Mouse (Mus musculus): ENCODE data around the gene Ssc5d. TPM values are rescaled to one million over a fixed set of nuclear protein-coding genes. Genes with fewer than 3 reads are reported as not detected.

Ssc5d gene
- polyA plus RNA-seq, 1 experiment, result 0.09 TPM

DNA sequence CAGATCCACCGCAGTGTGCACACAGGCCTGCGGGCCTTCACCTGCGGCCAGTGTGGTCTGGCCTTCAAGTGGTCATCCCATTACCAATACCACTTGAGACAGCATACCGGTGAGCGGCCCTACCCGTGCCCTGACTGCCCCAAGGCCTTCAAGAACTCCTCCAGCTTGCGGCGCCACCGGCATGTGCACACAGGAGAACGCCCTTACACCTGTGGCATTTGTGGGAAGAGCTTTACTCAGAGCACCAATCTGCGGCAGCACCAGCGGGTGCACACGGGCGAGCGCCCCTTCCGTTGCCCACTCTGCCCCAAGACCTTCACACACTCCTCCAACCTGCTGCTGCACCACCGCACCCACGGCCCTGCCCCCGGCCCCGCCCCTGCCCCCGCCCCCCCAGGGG is 6.5 kb upstream of the Ssc5d start:
- H3K4me1 ChIP-seq, result peaks cover 71% of the 10 kb centered on the region
- H3K27me3 ChIP-seq (replicated peaks), result peaks cover 18% of the 10 kb centered on the region
- H3K36me3 ChIP-seq (replicated peaks; ENCODE audit: low read length), result peaks cover 51% of the 10 kb centered on the region
- TF ChIP-seq GATA1 (IDR thresholded peaks at IDR 0.05; ENCODE audit: borderline replicate concordance, low read length) (no peak), FLI1 (IDR thresholded peaks at IDR 0.05; ENCODE audit: low read length) (no peak)
- H3K4me3 ChIP-seq (replicated peaks), result no peak overlapping the region
- peaks cover 5% of the 10 kb centered on the region; the same call in 1 of the 2 replicates for H3K9me3 ChIP-seq

DNA sequence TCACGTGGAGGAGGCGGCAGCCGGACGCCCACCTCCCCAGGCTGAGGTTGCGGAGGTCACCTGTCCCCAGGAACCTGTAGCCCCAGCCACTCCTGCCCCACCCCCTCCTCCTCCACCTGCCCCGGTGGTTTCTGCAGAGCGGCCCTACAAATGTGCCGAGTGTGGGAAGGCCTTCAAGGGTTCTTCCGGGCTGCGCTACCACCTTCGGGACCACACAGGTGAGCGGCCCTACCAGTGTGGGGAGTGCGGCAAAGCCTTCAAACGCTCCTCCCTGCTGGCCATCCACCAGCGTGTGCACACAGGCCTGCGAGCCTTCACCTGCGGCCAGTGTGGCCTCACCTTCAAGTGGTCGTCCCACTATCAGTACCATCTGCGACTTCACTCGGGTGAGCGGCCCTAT is 5.6 kb upstream of the Ssc5d start:
- Histone ChIP-seq H3K4me1 (peaks cover 74% of the 10 kb centered on the region), H3K4me3 (replicated peaks) (peak overlapping the region; percentile 2), H3K9me3 (peaks cover 5% of the 10 kb centered on the region; the same call in 1 of the 2 replicates), H3K36me3 (replicated peaks; ENCODE audit: low read length) (peaks cover 51% of the 10 kb centered on the region), H3K27me3 (replicated peaks) (peaks cover 26% of the 10 kb centered on the region)
- TF ChIP-seq FLI1 (IDR thresholded peaks at IDR 0.05; ENCODE audit: low read length), result no peak
- no peak for TF ChIP-seq GATA1 (IDR thresholded peaks at IDR 0.05; ENCODE audit: borderline replicate concordance, low read length)

DNA sequence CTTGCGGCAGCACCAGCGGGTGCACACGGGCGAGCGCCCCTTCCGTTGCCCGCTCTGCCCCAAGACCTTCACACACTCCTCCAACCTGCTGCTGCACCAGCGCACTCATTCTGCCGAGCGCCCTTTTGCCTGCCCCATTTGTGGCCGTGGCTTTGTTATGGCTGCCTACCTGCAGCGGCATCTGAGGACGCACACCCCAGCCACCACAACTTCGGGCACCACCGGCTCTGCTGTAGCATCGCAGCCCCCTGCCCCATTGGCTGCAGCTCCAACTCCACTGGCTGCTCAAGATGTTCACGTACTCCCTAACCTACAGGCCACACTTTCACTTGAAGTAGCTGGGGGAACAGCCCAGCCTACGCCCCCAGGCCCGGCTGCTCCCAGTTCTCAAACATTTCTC is 5.1 kb upstream of the Ssc5d start:
- peaks cover 51% of the 10 kb centered on the region for H3K36me3 ChIP-seq (replicated peaks; ENCODE audit: low read length)
- H3K4me1 ChIP-seq, result peaks cover 80% of the 10 kb centered on the region

DNA sequence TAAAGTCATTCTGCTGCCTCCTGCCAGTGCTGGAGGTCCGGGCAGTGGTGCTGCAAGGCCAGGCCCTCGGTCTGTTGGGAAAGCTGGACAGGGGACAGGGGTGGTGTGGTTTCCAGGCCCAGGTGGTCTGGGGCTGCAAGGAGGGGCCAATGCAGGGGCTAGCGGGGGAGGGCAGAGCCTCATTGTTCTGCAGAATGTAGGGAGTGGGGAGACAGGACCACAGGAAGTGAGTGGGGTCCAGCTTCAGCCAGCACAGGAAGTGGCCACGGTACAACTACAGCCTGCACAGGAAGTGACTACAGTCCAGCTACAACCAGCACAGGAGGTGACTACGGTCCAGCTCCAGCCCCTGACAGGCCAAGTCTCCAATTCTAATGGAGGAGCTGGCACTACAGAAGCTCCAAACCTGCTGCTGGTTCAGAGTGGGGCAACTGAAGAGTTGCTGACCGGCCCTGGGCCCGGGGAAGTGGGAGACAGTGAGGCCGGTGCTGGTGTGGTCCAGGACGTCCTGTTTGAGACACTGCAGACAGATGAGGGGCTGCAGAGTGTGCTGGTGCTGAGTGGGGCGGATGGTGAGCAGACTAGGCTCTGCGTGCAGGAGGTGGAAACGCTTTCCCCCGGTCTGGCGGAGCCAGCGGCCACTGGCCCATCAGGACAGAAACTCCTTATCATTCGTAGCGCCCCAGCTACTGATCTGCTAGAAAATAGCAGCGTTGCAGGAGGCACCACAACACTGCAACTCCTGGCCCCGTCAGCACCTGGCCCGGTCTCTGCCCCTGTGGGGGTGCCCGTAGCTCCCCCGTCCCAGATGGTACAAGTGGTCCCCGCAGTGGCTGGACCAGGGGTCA is 4.4 kb upstream of the Ssc5d start:
- Histone ChIP-seq H3K4me3 (replicated peaks) (peak overlapping the region; percentile 81), H3K9me3 (peaks cover 5% of the 10 kb centered on the region; the same call in 1 of the 2 replicates), H3K27me3 (replicated peaks) (peaks cover 37% of the 10 kb centered on the region), H3K4me1 (peaks cover 80% of the 10 kb centered on the region), H3K36me3 (replicated peaks; ENCODE audit: low read length) (peaks cover 51% of the 10 kb centered on the region)
- TF ChIP-seq GATA1 (IDR thresholded peaks at IDR 0.05; ENCODE audit: borderline replicate concordance, low read length), result no peak

More for the DNA sequence above, 5.1 kb upstream of the Ssc5d start:
- H3K9me3 ChIP-seq, result peaks cover 5% of the 10 kb centered on the region; the same call in 1 of the 2 replicates
- peaks cover 30% of the 10 kb centered on the region for H3K27me3 ChIP-seq (replicated peaks)
- TF ChIP-seq FLI1 (IDR thresholded peaks at IDR 0.05; ENCODE audit: low read length), result no peak
- no peak for TF ChIP-seq GATA1 (IDR thresholded peaks at IDR 0.05; ENCODE audit: borderline replicate concordance, low read length)
- no peak overlapping the region for H3K4me3 ChIP-seq (replicated peaks)

DNA sequence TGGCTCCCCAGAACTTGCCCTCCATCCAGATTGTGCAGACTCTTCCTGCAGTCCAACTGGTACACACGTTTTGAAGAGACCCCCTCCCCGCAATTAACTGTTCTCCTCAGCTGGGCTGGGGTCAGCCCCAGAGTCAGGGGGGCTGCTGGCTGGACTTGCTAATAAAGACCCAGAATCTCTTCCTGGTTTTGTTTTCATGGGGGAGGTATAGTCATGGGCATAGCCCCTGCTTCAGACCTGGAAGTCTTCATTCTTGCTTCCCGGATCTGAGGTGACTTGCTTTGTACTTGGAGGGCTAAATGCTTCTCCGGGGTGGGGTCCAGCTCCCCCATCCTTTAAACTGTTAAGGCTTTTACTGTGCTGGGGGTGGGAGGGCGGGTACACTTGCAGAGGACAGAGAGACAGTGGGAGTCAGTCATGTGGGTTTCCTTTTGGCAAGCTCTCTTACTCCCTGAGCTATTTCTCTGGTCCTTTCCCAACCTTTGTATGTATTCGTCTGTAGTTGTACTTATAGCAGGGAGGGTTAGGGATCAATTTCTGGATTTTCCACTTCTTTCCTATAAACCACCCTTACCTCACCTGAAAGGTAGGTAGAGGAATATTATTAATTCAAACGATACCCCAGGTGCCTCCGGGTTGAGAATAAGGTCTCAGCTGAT is 3.6 kb upstream of the Ssc5d start, which contains the start of gene Nat14:
TSS of gene Nat14 (plus strand) at position 205 of the 659 bp plus-strand sequence.
- TF ChIP-seq FLI1 (IDR thresholded peaks at IDR 0.05; ENCODE audit: low read length) (no peak), GATA1 (IDR thresholded peaks at IDR 0.05; ENCODE audit: borderline replicate concordance, low read length) (no peak)
- peaks cover 47% of the 10 kb centered on the region for H3K36me3 ChIP-seq (replicated peaks; ENCODE audit: low read length)
- H3K4me3 ChIP-seq (replicated peaks), result peak within 1 kb of the TSS; percentile 88
- peaks cover 72% of the 10 kb centered on the region for H3K4me1 ChIP-seq
- peaks cover 45% of the 10 kb centered on the region for H3K27me3 ChIP-seq (replicated peaks)
- H3K9me3 ChIP-seq, result peaks cover 5% of the 10 kb centered on the region; the same call in 1 of the 2 replicates

DNA sequence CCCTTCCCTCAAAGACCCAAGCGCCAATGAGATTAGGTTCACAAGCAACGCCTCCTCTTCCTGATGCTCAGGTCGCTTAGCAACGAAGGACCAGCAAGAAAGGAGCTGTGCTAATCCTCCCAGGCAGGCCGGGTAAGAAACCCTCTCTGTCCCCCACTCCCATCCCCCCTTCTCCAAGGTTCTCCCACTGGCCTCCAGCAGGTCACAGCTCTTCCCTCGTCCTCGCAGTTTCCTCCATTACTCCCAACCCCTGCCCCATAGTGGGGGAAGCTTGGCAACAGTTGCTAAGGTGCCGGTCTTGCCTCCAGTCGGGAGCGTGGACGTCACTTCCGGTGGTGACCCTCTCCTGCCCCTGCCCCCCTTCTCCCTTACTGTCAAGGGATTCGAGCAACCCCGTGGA is 3.1 kb upstream of the Ssc5d start:
- TF ChIP-seq FLI1 (IDR thresholded peaks at IDR 0.05; ENCODE audit: low read length), result no peak
- TF ChIP-seq GATA1 (IDR thresholded peaks at IDR 0.05; ENCODE audit: borderline replicate concordance, low read length), result no peak
- peak overlapping the region; percentile 88 for H3K4me3 ChIP-seq (replicated peaks)
- H3K36me3 ChIP-seq (replicated peaks; ENCODE audit: low read length), result peaks cover 41% of the 10 kb centered on the region
- peaks cover 67% of the 10 kb centered on the region for H3K4me1 ChIP-seq
- H3K9me3 ChIP-seq, result peaks cover 5% of the 10 kb centered on the region; the same call in 1 of the 2 replicates
- H3K27me3 ChIP-seq (replicated peaks), result peaks cover 50% of the 10 kb centered on the region

DNA sequence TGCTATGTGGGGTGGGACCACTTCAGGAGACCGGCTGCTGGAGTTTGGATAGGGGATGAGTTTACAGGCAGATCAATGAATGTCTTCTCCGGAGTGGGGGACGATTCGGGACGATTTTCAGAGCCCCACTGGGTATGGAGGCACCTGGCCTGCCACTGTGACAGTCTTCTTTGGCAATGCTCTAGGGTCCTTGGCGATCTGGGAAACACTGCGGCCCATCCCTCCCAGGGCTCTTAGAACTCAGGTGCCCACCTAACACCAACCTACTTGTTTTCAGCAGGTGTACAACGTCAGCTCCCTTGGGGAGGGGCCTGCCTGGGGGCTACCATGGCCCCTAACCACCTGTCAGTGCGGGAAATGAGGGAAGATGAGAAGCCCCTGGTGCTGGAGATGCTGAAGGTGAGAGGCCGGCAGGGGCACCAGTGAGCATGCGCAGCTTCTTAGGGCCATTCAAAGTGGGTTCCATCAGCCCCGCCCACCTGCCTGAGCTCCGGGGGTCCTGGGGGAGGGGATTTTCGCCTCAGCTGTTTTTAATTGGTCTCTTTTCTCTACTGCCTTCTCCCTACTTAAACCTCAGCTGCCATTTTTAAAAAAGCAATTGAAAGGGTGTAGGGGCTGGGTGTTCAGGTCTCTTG is 2.5 kb upstream of the Ssc5d start:
- Histone ChIP-seq H3K36me3 (replicated peaks; ENCODE audit: low read length) (peaks cover 36% of the 10 kb centered on the region), H3K4me3 (replicated peaks) (peak overlapping the region; percentile 88), H3K27me3 (replicated peaks) (peaks cover 55% of the 10 kb centered on the region), H3K9me3 (peaks cover 5% of the 10 kb centered on the region; the same call in 1 of the 2 replicates), H3K4me1 (peaks cover 64% of the 10 kb centered on the region)
- no peak for TF ChIP-seq FLI1 (IDR thresholded peaks at IDR 0.05; ENCODE audit: low read length)
- no peak for TF ChIP-seq GATA1 (IDR thresholded peaks at IDR 0.05; ENCODE audit: borderline replicate concordance, low read length)

DNA sequence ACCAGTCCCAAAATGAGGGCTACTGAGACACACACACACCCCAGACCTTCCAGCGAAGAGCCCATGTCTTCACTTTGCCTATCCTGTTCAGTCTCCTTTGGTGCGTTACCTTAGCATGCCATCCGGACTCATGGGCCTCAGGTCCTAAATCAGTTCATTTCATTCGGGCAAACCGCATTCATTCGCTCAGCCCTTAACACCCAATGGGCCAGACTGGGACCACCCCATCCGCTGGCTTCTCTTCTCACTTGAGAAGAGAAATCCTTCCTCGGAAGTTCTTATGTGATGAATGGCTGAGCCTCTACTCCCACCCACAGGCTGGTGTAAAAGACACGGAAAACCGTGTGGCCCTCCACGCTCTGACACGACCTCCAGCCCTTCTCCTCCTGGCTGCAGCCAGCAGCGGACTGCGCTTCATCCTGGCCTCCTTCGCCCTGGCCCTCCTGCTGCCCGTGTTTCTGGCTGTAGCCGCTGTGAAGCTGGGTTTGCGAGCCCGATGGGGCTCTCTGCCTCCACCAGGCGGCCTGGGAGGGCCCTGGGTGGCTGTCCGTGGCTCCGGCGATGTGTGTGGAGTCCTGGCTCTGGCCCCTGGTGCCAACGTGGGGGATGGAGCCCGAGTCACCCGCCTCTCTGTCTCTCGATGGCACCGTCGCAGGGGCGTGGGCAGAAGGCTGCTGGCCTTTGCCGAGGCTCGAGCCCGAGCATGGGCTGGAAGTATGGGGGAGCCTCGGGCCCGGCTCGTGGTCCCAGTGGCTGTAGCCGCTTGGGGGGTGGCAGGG is 1.8 kb upstream of the Ssc5d start:
- Histone ChIP-seq H3K36me3 (replicated peaks; ENCODE audit: low read length) (peaks cover 28% of the 10 kb centered on the region), H3K4me1 (peaks cover 64% of the 10 kb centered on the region), H3K27me3 (replicated peaks) (peaks cover 58% of the 10 kb centered on the region), H3K4me3 (replicated peaks) (peak overlapping the region; percentile 86), H3K9me3 (peaks cover 5% of the 10 kb centered on the region; the same call in 1 of the 2 replicates)
- no peak for TF ChIP-seq FLI1 (IDR thresholded peaks at IDR 0.05; ENCODE audit: low read length)
- no peak for TF ChIP-seq GATA1 (IDR thresholded peaks at IDR 0.05; ENCODE audit: borderline replicate concordance, low read length)

DNA sequence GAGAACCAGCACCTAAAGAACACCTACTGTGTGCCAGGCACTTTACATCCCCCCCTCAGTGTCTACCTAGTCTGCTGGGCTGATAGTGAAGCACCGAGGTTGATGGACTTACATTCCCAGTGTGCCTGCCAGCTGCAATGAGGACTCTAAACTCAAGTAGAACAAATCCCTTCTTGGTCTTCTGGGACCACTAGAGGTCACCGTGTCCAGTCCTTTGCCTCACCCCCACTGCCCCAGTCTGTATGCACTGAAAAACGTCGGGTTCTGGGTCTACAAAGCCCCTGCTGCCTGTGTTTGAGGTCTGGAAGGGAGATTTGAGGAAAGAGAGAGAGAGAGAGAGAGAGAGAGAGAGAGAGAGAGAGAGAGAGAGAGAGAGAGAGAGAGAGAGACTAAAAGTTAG is 1.1 kb upstream of the Ssc5d start:
- peaks cover 64% of the 10 kb centered on the region for H3K27me3 ChIP-seq (replicated peaks)

More for the DNA sequence above, 1.1 kb upstream of the Ssc5d start:
- no peak for TF ChIP-seq GATA1 (IDR thresholded peaks at IDR 0.05; ENCODE audit: borderline replicate concordance, low read length)
- TF ChIP-seq FLI1 (IDR thresholded peaks at IDR 0.05; ENCODE audit: low read length), result no peak
- peaks cover 5% of the 10 kb centered on the region; the same call in 1 of the 2 replicates for H3K9me3 ChIP-seq
- peaks cover 69% of the 10 kb centered on the region for H3K4me1 ChIP-seq
- H3K36me3 ChIP-seq (replicated peaks; ENCODE audit: low read length), result peaks cover 22% of the 10 kb centered on the region
- peak overlapping the region; percentile 86 for H3K4me3 ChIP-seq (replicated peaks)
